Mouse (Mus musculus): ENCODE data around the gene Syne2.
"Not testable (repeated sequence)": the region's sequence is repeated elsewhere in the genome, so short reads cannot be mapped to it uniquely, and the experiment has no call there.

DNA sequence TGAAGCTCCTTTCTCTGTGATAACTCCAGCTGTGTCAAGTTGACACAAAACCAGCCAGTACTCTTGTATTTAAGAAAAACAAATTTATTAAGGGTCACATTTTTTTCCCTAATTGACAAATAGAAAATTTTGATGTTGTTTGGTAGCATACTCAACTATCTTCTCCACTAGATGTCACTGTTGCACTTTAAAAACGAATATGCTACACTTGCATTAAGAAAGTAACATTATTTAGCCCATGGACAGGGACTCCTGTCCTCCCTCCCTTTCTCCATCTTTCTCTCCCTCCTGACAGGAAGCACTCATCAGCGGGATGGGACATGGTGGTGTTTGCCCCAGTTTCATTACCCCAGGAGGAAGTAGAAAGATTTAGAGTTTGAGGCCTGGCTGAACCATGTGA is 31.3 kb upstream of the Syne2 start:
- TF ChIP-seq CTCF (IDR thresholded peaks at IDR 0.05; ENCODE audit: extremely low read depth, insufficient read depth, insufficient read length, insufficient replicate concordance); POLR2A (IDR thresholded peaks at IDR 0.05; ENCODE audit: low read depth, low read length): not testable (repeated sequence)

All from spleen, adult 2 months (tissue).